ENCODE assay signal across 8 mouse cellular contexts in genomic region chr4:150570793-150571192, GRCm38 (mm10).
DNase-seq lines count a peak whose midpoint lies in the region; ATAC-seq and TF ChIP-seq lines count a peak whose summit lies in the region.

No protein-coding gene starts in this region.

- TF ChIP-seq CTCF in layer of hippocampus, adult 2 months (conservative IDR thresholded peaks at IDR 0.05) = no peak

- H3K9me3 ChIP-seq in embryonic facial prominence, embryonic 15.5 days (replicated peaks) = no peaks in the 10 kb centered on the region
- no peaks in the 10 kb centered on the region for H3K9me3 ChIP-seq in kidney, embryonic 16.5 days (ENCODE audit: low read length)

- H3K27ac ChIP-seq in layer of hippocampus, adult 2 months = peak overlapping the region; percentile 99
- H3K27ac ChIP-seq in embryonic facial prominence, embryonic 15.5 days (replicated peaks) = peak overlapping the region; percentile 93; the same call in 1 of the 2 replicates
- H3K27ac ChIP-seq in kidney, embryonic 16.5 days (ENCODE audit: low read length) = peak overlapping the region; percentile 98

- no peaks in the 10 kb centered on the region for H3K36me3 ChIP-seq in embryonic facial prominence, embryonic 15.5 days
- peaks cover 12% of the 10 kb centered on the region; the same call in 1 of the 2 replicates for H3K36me3 ChIP-seq in kidney, embryonic 16.5 days (ENCODE audit: insufficient read depth, low read length)
- no peaks in the 10 kb centered on the region for H3K36me3 ChIP-seq in myocyte (ENCODE audit: control insufficient read depth, insufficient read depth)

- no peak for TF ChIP-seq POLR2A in myocyte (IDR thresholded peaks at IDR 0.05; ENCODE audit: insufficient read length, low read depth)

- peak overlapping the region; percentile 81 for H3K4me2 ChIP-seq in embryonic facial prominence, embryonic 15.5 days (replicated peaks)
- H3K4me2 ChIP-seq in kidney, embryonic 16.5 days (replicated peaks; ENCODE audit: low read depth, low read length) = peak overlapping the region; percentile 78
- H3K4me2 ChIP-seq in myocyte (ENCODE audit: low read depth) = peak overlapping the region; percentile 67

- no peak overlapping the region for H3ac ChIP-seq in myocyte (ENCODE audit: control insufficient read depth, insufficient read length)

- no peaks in the 10 kb centered on the region for H3K27me3 ChIP-seq in embryonic facial prominence, embryonic 15.5 days
- H3K27me3 ChIP-seq in kidney, embryonic 16.5 days (ENCODE audit: insufficient read depth, low read length) = no peaks in the 10 kb centered on the region
- H3K27me3 ChIP-seq in myocyte (ENCODE audit: control insufficient read depth, insufficient read depth, insufficient read length) = no peaks in the 10 kb centered on the region

- peaks cover 22% of the 10 kb centered on the region for H3K79me2 ChIP-seq in myocyte (ENCODE audit: control insufficient read depth, insufficient read depth)

- no peak for DNase-seq in layer of hippocampus, adult 2 months (ENCODE audit: low spot score in 2 of 2)
- DNase-seq in layer of hippocampus, adult 18-20 months (ENCODE audit: low spot score in 2 of 2) = no peak
- no peak for DNase-seq in layer of hippocampus, postnatal 25 days (ENCODE audit: extremely low spot score in 1 of 2, low spot score in 1 of 2)
- DNase-seq in cerebellum, postnatal 14 days = no peak
- DNase-seq in adrenal gland, postnatal 4 days (ENCODE audit: low spot score in 2 of 2) = no peak

- peak overlapping the region; percentile 86 for H3K4me3 ChIP-seq in layer of hippocampus, adult 2 months
- H3K4me3 ChIP-seq in embryonic facial prominence, embryonic 15.5 days (replicated peaks) = peak overlapping the region; percentile 90
- H3K4me3 ChIP-seq in kidney, embryonic 16.5 days (ENCODE audit: low read length) = peak overlapping the region; percentile 95
- H3K4me3 ChIP-seq in myocyte = peak overlapping the region; percentile 30

- WGBS in embryonic facial prominence, embryonic 15.5 days = 44% methylated on average over 2 of the region's 2 CpGs
- 17% methylated on average over 2 of the region's 2 CpGs for WGBS in kidney, embryonic 16.5 days

- peaks cover 43% of the 10 kb centered on the region for H3K4me1 ChIP-seq in embryonic facial prominence, embryonic 15.5 days
- H3K4me1 ChIP-seq in kidney, embryonic 16.5 days (ENCODE audit: insufficient read depth, low read length) = peaks cover 69% of the 10 kb centered on the region

- ATAC-seq in embryonic facial prominence, embryonic 15.5 days (ENCODE audit: insufficient number of reproducible peaks, low FRiP score, low TSS enrichment, low read depth) = no peak
- no peak for ATAC-seq in kidney, embryonic 16.5 days (ENCODE audit: low FRiP score, low TSS enrichment)

- no peak overlapping the region for H3K9ac ChIP-seq in embryonic facial prominence, embryonic 15.5 days
- peak overlapping the region; percentile 99 for H3K9ac ChIP-seq in kidney, embryonic 16.5 days (replicated peaks; ENCODE audit: low read length)

TF ChIP-seq in myocyte, 11 proteins besides CTCF, POLR2A, EP300 and RAD21:
- TF ChIP-seq REST (IDR thresholded peaks at IDR 0.05; ENCODE audit: insufficient read depth, insufficient read length) (no peak), TCF3 (IDR thresholded peaks at IDR 0.05; ENCODE audit: insufficient read length, low read depth) (no peak), TCF12 (IDR thresholded peaks at IDR 0.05; ENCODE audit: insufficient read depth, poor library complexity, severe bottlenecking) (no peak), MYOG (IDR thresholded peaks at IDR 0.05; ENCODE audit: control insufficient read depth in 1 of 3, insufficient read depth in 1 of 3, insufficient read length in 2 of 3, low read depth in 2 of 3) (no peak), CEBPB (IDR thresholded peaks at IDR 0.05; ENCODE audit: insufficient read depth, poor library complexity, severe bottlenecking) (no peak), MAX (IDR thresholded peaks at IDR 0.05; ENCODE audit: low read depth) (no peak), E2F4 (IDR thresholded peaks at IDR 0.05; ENCODE audit: insufficient read depth) (no peak), SRF (IDR thresholded peaks at IDR 0.05; ENCODE audit: control insufficient read depth, insufficient read length, low read depth) (no peak), POLR2AphosphoS2 (IDR thresholded peaks at IDR 0.05; ENCODE audit: insufficient read length, low read depth) (no peak), MYOD1 (IDR thresholded peaks at IDR 0.05; ENCODE audit: control insufficient read depth in 1 of 3, insufficient read length in 2 of 3, low read depth in 2 of 3) (no peak), USF1 (IDR thresholded peaks at IDR 0.05; ENCODE audit: low read depth) (no peak)

Comparison
In these comparisons a context has a peak if more than half of its experiments do, and no peak if none do; other contexts are left out.
1. H3K4me3 ChIP-seq: peak in every context shown above with its lines; median percentile 95 in kidney, embryonic 16.5 days; 90 in embryonic facial prominence, embryonic 15.5 days; 86 in layer of hippocampus, adult 2 months; 30 in myocyte.